Mouse (Mus musculus): ENCODE measurements around the gene Col28a1. TPM values are rescaled to one million over a fixed set of nuclear protein-coding genes. Genes with fewer than 3 reads are reported as not detected.

Col28a1 gene
- total and polyA plus RNA-seq, 3 experiments, result not detected

DNA sequence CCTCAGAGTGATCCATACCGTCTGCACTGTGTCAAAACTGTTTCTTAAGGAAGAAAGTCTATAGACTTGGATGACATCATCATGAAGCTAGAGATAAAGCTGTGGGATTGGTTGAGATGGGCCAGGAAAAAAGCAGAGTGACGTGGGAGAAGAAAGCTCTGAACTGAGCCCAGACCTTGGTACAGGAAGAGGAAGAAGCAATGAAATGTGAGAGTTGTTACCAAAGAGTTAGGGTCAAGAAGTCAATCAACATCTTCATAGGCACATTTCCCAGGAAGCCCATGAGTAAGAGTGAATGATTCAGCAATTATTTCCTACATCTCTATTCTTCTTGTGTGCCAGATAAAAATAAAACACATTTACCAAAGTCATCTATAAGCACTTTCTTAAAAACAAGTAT, 117.5 kb downstream of the Col28a1 start:
- TF ChIP-seq BHLHE40 (IDR thresholded peaks at IDR 0.05; ENCODE audit: borderline replicate concordance, low read depth, low read length) (no peak), UBTF (IDR thresholded peaks at IDR 0.05; ENCODE audit: borderline replicate concordance, insufficient read depth, low read depth, low read length) (no peak), USF1 (IDR thresholded peaks at IDR 0.05; ENCODE audit: low read depth, low read length) (no peak), GATA1 (IDR thresholded peaks at IDR 0.05; ENCODE audit: low read depth, low read length) (no peak), E2F4 (IDR thresholded peaks at IDR 0.05; ENCODE audit: borderline replicate concordance, low read depth, low read length) (no peak), RAD21 (IDR thresholded peaks at IDR 0.05; ENCODE audit: low read depth, low read length) (no peak), USF2 (IDR thresholded peaks at IDR 0.05; ENCODE audit: borderline replicate concordance in 1 of 2, insufficient read depth in 1 of 2, low read depth in 1 of 2, low read length in 2 of 2) (no peak), MYC (IDR thresholded peaks at IDR 0.05; ENCODE audit: low read depth, low read length) (no peak), MAX (IDR thresholded peaks at IDR 0.05; ENCODE audit: low read length) (no peak), CTCF (IDR thresholded peaks at IDR 0.05 in 2 of 3, conservative IDR thresholded peaks at IDR 0.05 in 1 of 3; ENCODE audit: control insufficient read depth in 1 of 3, insufficient read depth in 1 of 3, low read depth in 2 of 3, low read length in 3 of 3, poor library complexity in 1 of 3, severe bottlenecking in 1 of 3) (no peak), MYB (IDR thresholded peaks at IDR 0.05; ENCODE audit: low read depth, low read length) (no peak), ZNF384 (IDR thresholded peaks at IDR 0.05; ENCODE audit: low read depth, low read length) (no peak), POLR2AphosphoS5 (IDR thresholded peaks at IDR 0.05; ENCODE audit: borderline replicate concordance, low read depth, low read length) (no peak), TCF12 (IDR thresholded peaks at IDR 0.05; ENCODE audit: low read depth, low read length) (no peak), ZKSCAN1 (IDR thresholded peaks at IDR 0.05; ENCODE audit: low read depth, low read length) (no peak), MXI1 (IDR thresholded peaks at IDR 0.05; ENCODE audit: low read depth, low read length) (no peak), ZMIZ1 (IDR thresholded peaks at IDR 0.05; ENCODE audit: low read depth, low read length) (no peak), ELF1 (IDR thresholded peaks at IDR 0.05; ENCODE audit: low read depth, low read length) (no peak)
- Histone ChIP-seq H3K36me3 (ENCODE audit: control insufficient read depth in 1 of 2, insufficient read depth in 2 of 2, low read length in 2 of 2) (no peaks in the 10 kb centered on the region), H3K4me1 (ENCODE audit: control insufficient read depth in 1 of 2, insufficient read depth in 2 of 2, low read length in 2 of 2) (no peaks in the 10 kb centered on the region), H3K9ac (ENCODE audit: control insufficient read depth, low read depth, low read length, poor library complexity, severe bottlenecking) (no peak overlapping the region), H3K9me3 (replicated peaks; ENCODE audit: insufficient read depth, low read length) (no peaks in the 10 kb centered on the region), H3K4me3 (ENCODE audit: control insufficient read depth in 1 of 2, insufficient read depth in 1 of 2, low read depth in 2 of 2, low read length in 2 of 2) (no peak overlapping the region), H3K27me3 (ENCODE audit: control insufficient read depth in 1 of 2, insufficient read depth in 2 of 2, low read length in 2 of 2) (peaks cover 0 to 2% of the 10 kb centered on the region in 2 experiments; a peak in 3 of 4 replicates), H3K79me2 (ENCODE audit: control insufficient read depth, insufficient read depth, low read length, poor library complexity) (no peaks in the 10 kb centered on the region), H3K27ac (ENCODE audit: control insufficient read depth, low read depth, low read length) (no peak overlapping the region)
- no peak for DNase-seq (ENCODE audit: low read depth, low spot score)

GRCm38 (mm10) chr6:8068979-8069378, 123.4 kb downstream of the Col28a1 start:
- Histone ChIP-seq H3K27ac (ENCODE audit: control insufficient read depth, low read depth, low read length) (no peak overlapping the region), H3K9ac (ENCODE audit: control insufficient read depth, low read depth, low read length, poor library complexity, severe bottlenecking) (no peak overlapping the region), H3K79me2 (ENCODE audit: control insufficient read depth, insufficient read depth, low read length, poor library complexity) (no peaks in the 10 kb centered on the region), H3K4me3 (ENCODE audit: control insufficient read depth in 1 of 2, insufficient read depth in 1 of 2, low read depth in 2 of 2, low read length in 2 of 2) (no peak overlapping the region), H3K4me1 (ENCODE audit: control insufficient read depth in 1 of 2, insufficient read depth in 2 of 2, low read length in 2 of 2) (peaks cover 0 to 11% of the 10 kb centered on the region in 2 experiments; a peak in 3 of 4 replicates), H3K36me3 (ENCODE audit: control insufficient read depth in 1 of 2, insufficient read depth in 2 of 2, low read length in 2 of 2) (peaks cover 0 to 13% of the 10 kb centered on the region in 2 experiments; a peak in 2 of 4 replicates), H3K27me3 (ENCODE audit: control insufficient read depth in 1 of 2, insufficient read depth in 2 of 2, low read length in 2 of 2) (no peaks in the 10 kb centered on the region; a peak in 1 of 4 replicates), H3K9me3 (replicated peaks; ENCODE audit: insufficient read depth, low read length) (no peaks in the 10 kb centered on the region)
- DNase-seq (ENCODE audit: low read depth, low spot score), result no peak
- TF ChIP-seq ETS1 (IDR thresholded peaks at IDR 0.05; ENCODE audit: low read depth, low read length), result no peak
- TF ChIP-seq UBTF (IDR thresholded peaks at IDR 0.05; ENCODE audit: borderline replicate concordance, insufficient read depth, low read depth, low read length), result no peak
- TF ChIP-seq POLR2AphosphoS2 (IDR thresholded peaks at IDR 0.05; ENCODE audit: low read length), result no peak
- TF ChIP-seq MAZ (IDR thresholded peaks at IDR 0.05; ENCODE audit: low read depth, low read length), result no peak
- TF ChIP-seq CHD1 (IDR thresholded peaks at IDR 0.05; ENCODE audit: low read depth, low read length), result no peak
- TF ChIP-seq MYC (IDR thresholded peaks at IDR 0.05; ENCODE audit: low read depth, low read length), result no peak
- no peak for TF ChIP-seq POLR2AphosphoS5 (IDR thresholded peaks at IDR 0.05; ENCODE audit: borderline replicate concordance, low read depth, low read length)
- TF ChIP-seq ZKSCAN1 (IDR thresholded peaks at IDR 0.05; ENCODE audit: low read depth, low read length), result no peak
- no peak for TF ChIP-seq NELFE (IDR thresholded peaks at IDR 0.05; ENCODE audit: low read depth, low read length)
- no peak for TF ChIP-seq SMC3 (IDR thresholded peaks at IDR 0.05; ENCODE audit: low read depth, low read length)
- no peak for TF ChIP-seq CHD2 (IDR thresholded peaks at IDR 0.05; ENCODE audit: low read length)
- no peak for TF ChIP-seq ZC3H11A (IDR thresholded peaks at IDR 0.05; ENCODE audit: low read depth, low read length)
- TF ChIP-seq TBP (IDR thresholded peaks at IDR 0.05; ENCODE audit: low read depth, low read length), result no peak
- no peak for TF ChIP-seq SIN3A (IDR thresholded peaks at IDR 0.05; ENCODE audit: low read length)
- TF ChIP-seq JUND (IDR thresholded peaks at IDR 0.05; ENCODE audit: low read depth, low read length), result no peak
- no peak for TF ChIP-seq NRF1 (IDR thresholded peaks at IDR 0.05; ENCODE audit: insufficient read depth, low read depth, low read length, poor library complexity, severe bottlenecking)
- no peak for TF ChIP-seq CTCF (IDR thresholded peaks at IDR 0.05 in 2 of 3, conservative IDR thresholded peaks at IDR 0.05 in 1 of 3; ENCODE audit: control insufficient read depth in 1 of 3, insufficient read depth in 1 of 3, low read depth in 2 of 3, low read length in 3 of 3, poor library complexity in 1 of 3, severe bottlenecking in 1 of 3)
- no peak for TF ChIP-seq HCFC1 (IDR thresholded peaks at IDR 0.05; ENCODE audit: low read depth, low read length)
- no peak for TF ChIP-seq TAL1 (IDR thresholded peaks at IDR 0.05; ENCODE audit: low read length)

Measured in MEL (cell line).